Mouse (Mus musculus) CH12.LX (cell line): ENCODE measurements around the gene Col15a1. TPM values are rescaled to one million over a fixed set of nuclear protein-coding genes. Genes with fewer than 3 reads are reported as not detected.

Source experiments
- DNase-seq: peaks from one replicate; pipeline ENCODE4 v3.0.0-alpha.2; 2013; ENCODE audit errors: extremely low read depth
- H3K27ac ChIP-seq: 2 replicates; pipeline ENCODE4 v1.5.1; 2012; ENCODE audit warnings: low read depth, mild to moderate bottlenecking, control low read depth, moderate library complexity; ENCODE audit not compliant: insufficient read depth
- H3K27me3 ChIP-seq: replicated peaks from 2 replicates; pipeline ENCODE3; 2012; ENCODE audit warnings: inconsistent platforms
- H3K36me3 ChIP-seq, 2 experiments: replicated peaks in 1 of 2; 2 replicates each; pipeline versions ENCODE3 to v1.6.1; 2012; ENCODE audit warnings: inconsistent platforms in 1 of 2, low read length in 1 of 2, mild to moderate bottlenecking in 1 of 2, mixed read lengths in 1 of 2, moderate library complexity in 1 of 2; ENCODE audit not compliant: control insufficient read depth in 1 of 2, insufficient read depth in 1 of 2
- H3K4me1 ChIP-seq, 2 experiments: 2 replicates each; pipeline ENCODE4 v1.6.1; 2012; ENCODE audit warnings: inconsistent platforms in 1 of 2, moderate library complexity in 1 of 2; ENCODE audit not compliant: insufficient read depth in 2 of 2, control insufficient read depth in 1 of 2
- H3K4me2 ChIP-seq: 2 replicates; pipeline ENCODE4 v1.6.1; 2012; ENCODE audit warnings: low read depth, mild to moderate bottlenecking, control low read depth; ENCODE audit not compliant: poor library complexity, insufficient read depth, severe bottlenecking
- H3K4me3 ChIP-seq, 3 experiments: fragments of 150-350 bp in 1 of 3; sonication (generic) in 1 of 3; replicated peaks in 1 of 3; 2 replicates each; pipeline versions ENCODE3 to v1.5.1; 2011 to 2012; ENCODE audit warnings: low read depth in 2 of 3, low read length in 2 of 3, mild to moderate bottlenecking in 2 of 3, moderate library complexity in 2 of 3, control low read depth in 1 of 3, improper control_type of control experiment in 1 of 3, inconsistent platforms in 1 of 3, mixed read lengths in 1 of 3; ENCODE audit not compliant: poor library complexity in 1 of 3
- H3K79me2 ChIP-seq: replicated peaks from 2 replicates; pipeline ENCODE4 v1.6.1; 2012; ENCODE audit warnings: mild to moderate bottlenecking, moderate library complexity; ENCODE audit not compliant: control insufficient read depth, poor library complexity, insufficient read depth, severe bottlenecking; ENCODE audit errors: extremely low read depth
- H3K9ac ChIP-seq: 2 replicates; pipeline ENCODE4 v1.6.1; 2012; ENCODE audit warnings: low read depth, mild to moderate bottlenecking, control low read depth, moderate library complexity; ENCODE audit not compliant: insufficient read depth
- H3K9me3 ChIP-seq: replicated peaks from 2 replicates; pipeline ENCODE3; 2012; ENCODE audit warnings: low read length, inconsistent platforms, mixed read lengths
- BHLHE40 ChIP-seq: IDR thresholded peaks from 2 replicates; pipeline ENCODE4 v1.6.1; 2011; ENCODE audit warnings: mild to moderate bottlenecking, low read depth, low read length, improper control_type of control experiment
- CHD2 ChIP-seq: IDR thresholded peaks from 2 replicates; pipeline ENCODE4 v1.6.1; 2011; ENCODE audit warnings: low read length, improper control_type of control experiment
- E2F4 ChIP-seq: IDR thresholded peaks from 2 replicates; pipeline ENCODE4 v1.6.1; 2011; ENCODE audit warnings: low read depth, low read length, improper control_type of control experiment; ENCODE audit not compliant: insufficient replicate concordance
- EP300 ChIP-seq: IDR thresholded peaks from 2 replicates; pipeline ENCODE4 v1.6.1; 2011; ENCODE audit warnings: low read length, improper control_type of control experiment
- GABPA ChIP-seq: IDR thresholded peaks from 2 replicates; pipeline ENCODE4 v1.6.1; 2012; ENCODE audit warnings: low read depth, low read length, improper control_type of control experiment, inconsistent platforms; ENCODE audit not compliant: insufficient replicate concordance
- HCFC1 ChIP-seq: IDR thresholded peaks from 2 replicates; pipeline ENCODE4 v1.6.1; 2012; ENCODE audit warnings: low read depth, mild to moderate bottlenecking, inconsistent platforms, low read length, improper control_type of control experiment
- IRF4 ChIP-seq: IDR thresholded peaks from 2 replicates; pipeline ENCODE4 v1.6.1; 2014; ENCODE audit warnings: low read depth, mild to moderate bottlenecking, inconsistent platforms, low read length, improper control_type of control experiment
- JUN ChIP-seq: IDR thresholded peaks from 2 replicates; pipeline ENCODE4 v1.6.1; 2011; ENCODE audit warnings: low read depth, mild to moderate bottlenecking, low read length, improper control_type of control experiment, moderate library complexity; ENCODE audit not compliant: insufficient read depth
- JUND ChIP-seq: conservative IDR thresholded peaks from 2 replicates; pipeline ENCODE4 v1.6.1; 2011; ENCODE audit warnings: low read depth, low read length, improper control_type of control experiment
- KAT2A ChIP-seq: IDR thresholded peaks from 2 replicates; pipeline ENCODE4 v1.6.1; 2012; ENCODE audit warnings: low read length, improper control_type of control experiment, inconsistent platforms; ENCODE audit not compliant: insufficient replicate concordance
- MAFK ChIP-seq: IDR thresholded peaks from 2 replicates; pipeline ENCODE4 v1.6.1; 2011; ENCODE audit warnings: low read length, improper control_type of control experiment; ENCODE audit not compliant: insufficient replicate concordance
- MAZ ChIP-seq: IDR thresholded peaks from 2 replicates; pipeline ENCODE4 v1.6.1; 2012; ENCODE audit warnings: low read depth, mild to moderate bottlenecking, inconsistent platforms, low read length, improper control_type of control experiment, moderate library complexity
- MXI1 ChIP-seq: IDR thresholded peaks from 2 replicates; pipeline ENCODE4 v1.6.1; 2011; ENCODE audit warnings: mild to moderate bottlenecking, low read depth, low read length, improper control_type of control experiment
- PAX5 ChIP-seq: IDR thresholded peaks from 2 replicates; pipeline ENCODE4 v1.6.1; 2012; ENCODE audit warnings: low read length, inconsistent platforms, mixed read lengths
- POLR2A ChIP-seq: IDR thresholded peaks from 2 replicates; pipeline ENCODE4 v1.6.1; 2011; ENCODE audit warnings: low read depth, mild to moderate bottlenecking, improper control_type of control experiment, low read length
- SIN3A ChIP-seq: IDR thresholded peaks from 2 replicates; pipeline ENCODE4 v1.6.1; 2012; ENCODE audit warnings: low read length, improper control_type of control experiment, inconsistent platforms
- USF1 ChIP-seq: IDR thresholded peaks from 2 replicates; pipeline ENCODE4 v1.6.1; 2014; ENCODE audit warnings: low read depth, mild to moderate bottlenecking, inconsistent platforms, low read length, improper control_type of control experiment
- ZKSCAN1 ChIP-seq: IDR thresholded peaks from 2 replicates; pipeline ENCODE4 v1.6.1; 2012; ENCODE audit warnings: low read depth, inconsistent platforms, low read length, improper control_type of control experiment, borderline replicate concordance
- ZMIZ1 ChIP-seq: IDR thresholded peaks from 2 replicates; pipeline ENCODE4 v1.6.1; 2012; ENCODE audit warnings: low read depth, mild to moderate bottlenecking, inconsistent platforms, low read length, improper control_type of control experiment
- ZNF384 ChIP-seq: IDR thresholded peaks from 2 replicates; pipeline ENCODE4 v1.6.1; 2012; ENCODE audit warnings: low read depth, low read length, improper control_type of control experiment, inconsistent platforms
- dilution Hi-C: fragments of 300-500 bp; cut with MboI; formaldehyde crosslinking; loops from 2 replicates; pipeline ENCODE4 v1.14.3; 2020; ENCODE audit warnings: low sequenced_read_pairs; ENCODE audit not compliant: extremely low pct_unique_long_range_greater_than_20kb, extremely low pct_ligation_motif_present
- in situ Hi-C: fragments of 300-500 bp; cut with MboI; formaldehyde crosslinking; loops from 3 replicates; pipeline ENCODE4 v1.14.3; 2019; ENCODE audit warnings: low sequenced_read_pairs, low pct_ligation_motif_present, low pct_unique_long_range_greater_than_20kb, mixed read lengths
- polyA plus RNA-seq: library from polyadenylated mRNA; unstranded; fragments of >175 nt; gene quantifications from 2 replicates; pipeline ENCODE4 v1.2.1, GENCODE M21; 2012; ENCODE audit warnings: low read depth; ENCODE audit not compliant: insufficient read length
- total RNA-seq, 2 experiments: library from RNA; depleted of rRNA; stranded (reverse); fragments of 300-350 nt in 1 of 2; fragments of >200 nt in 1 of 2; gene quantifications; 2 replicates each; pipeline ENCODE4 v1.2.3; 2012 to 2014

Gene Col15a1
- total and polyA plus RNA-seq, 3 experiments = 0.08 to 2.2 (median 0.68) TPM

- no peak for TF ChIP-seq MAZ
- no peak for TF ChIP-seq E2F4
- no peak for TF ChIP-seq ZNF384
- TF ChIP-seq HCFC1 = no peak
- TF ChIP-seq SIN3A = no peak
- TF ChIP-seq CHD2 = no peak
- TF ChIP-seq MAFK = no peak
- no peak for TF ChIP-seq PAX5
- TF ChIP-seq IRF4 = no peak
- no peak for TF ChIP-seq USF1
- no peak for TF ChIP-seq KAT2A
- no peak for TF ChIP-seq JUN
- TF ChIP-seq JUND = no peak
- no peak for TF ChIP-seq ZMIZ1
- TF ChIP-seq, all 38 proteins: peak for 0
- Histone ChIP-seq H3K4me2 (no peak overlapping the region), H3K4me1 (peaks cover 9 to 51% of the 10 kb centered on the region in 2 experiments; a peak in 3 of 4 replicates), H3K79me2 (no peaks in the 10 kb centered on the region), H3K27me3 (no peaks in the 10 kb centered on the region), H3K9me3 (peaks cover 4% of the 10 kb centered on the region), H3K27ac (no peak overlapping the region), H3K4me3 (no peak overlapping the region), H3K36me3 (no peaks in the 10 kb centered on the region), H3K9ac (no peak overlapping the region)
- dilution Hi-C loops (no loop called here), in situ Hi-C loops (loop anchor here (5.0 kb wide), 2 partner anchors 34 to 89 kb away; no protein-coding TSS in a partner anchor)
- no peak for DNase-seq
Observed at GRCm38 (mm10) chr4:47258201-47258600, 50.2 kb downstream of the Col15a1 start.

GRCm38 (mm10) chr4:47261049-47261448 is 53.1 kb downstream of the Col15a1 start:
- in situ Hi-C loops = no loop called here
- no peak overlapping the region for H3K9ac ChIP-seq
- dilution Hi-C loops = no loop called here
- no peaks in the 10 kb centered on the region for H3K27me3 ChIP-seq
- H3K9me3 ChIP-seq = no peaks in the 10 kb centered on the region
- no peaks in the 10 kb centered on the region for H3K79me2 ChIP-seq
- no peaks in the 10 kb centered on the region for H3K36me3 ChIP-seq
- H3K4me2 ChIP-seq = no peak overlapping the region
- H3K4me1 ChIP-seq = peaks cover 2 to 30% of the 10 kb centered on the region in 2 experiments; a peak in 3 of 4 replicates
- H3K27ac ChIP-seq = no peak overlapping the region
- TF ChIP-seq BHLHE40 (no peak), POLR2A (no peak), MXI1 (no peak), GABPA (no peak), PAX5 (no peak), ZKSCAN1 (no peak), EP300 (no peak), USF1 (no peak)
- H3K4me3 ChIP-seq = no peak overlapping the region
- no peak for DNase-seq
